Mouse (Mus musculus) limb, embryonic 10.5 days (tissue): ENCODE data around the gene Ehf. TPM values are rescaled to one million over a fixed set of nuclear protein-coding genes. Genes with fewer than 3 reads are reported as not detected.

Source experiments
- DNase-seq: peaks from one replicate; pipeline ENCODE4 v3.0.0-alpha.2; 2017; ENCODE audit warnings: low spot score
- H3K27ac ChIP-seq: fragments of 300-500 bp; sonication (generic); 2 replicates; pipeline ENCODE4 v1.5.1; 2016; ENCODE audit warnings: mild to moderate bottlenecking
- H3K27me3 ChIP-seq: fragments of 300-500 bp; sonication (generic); 2 replicates; pipeline ENCODE4 v1.6.1; 2016; ENCODE audit warnings: low read depth, mild to moderate bottlenecking; ENCODE audit not compliant: poor library complexity, severe bottlenecking
- H3K36me3 ChIP-seq: fragments of 300-500 bp; sonication (generic); 2 replicates; pipeline ENCODE4 v1.6.1; 2016; ENCODE audit warnings: mild to moderate bottlenecking, moderate library complexity
- H3K4me1 ChIP-seq: fragments of 300-500 bp; sonication (generic); 2 replicates; pipeline ENCODE4 v1.6.1; 2016
- H3K4me3 ChIP-seq: fragments of 300-500 bp; sonication (generic); 2 replicates; pipeline ENCODE4 v1.5.1; 2016; ENCODE audit warnings: mild to moderate bottlenecking, moderate library complexity
- H3K9me3 ChIP-seq: fragments of 300-500 bp; sonication (generic); replicated peaks from 2 replicates; pipeline ENCODE4 v1.6.1; 2016; ENCODE audit warnings: mild to moderate bottlenecking
- WGBS: fragments of 180-500 bp; shearing (Covaris S2); methylation state at CpG from one replicate; pipeline ENCODE4 v1.1.7; 2016; 5-methylcytosine and 5-hydroxymethylcytosine counted together
- polyA plus RNA-seq: library from polyadenylated mRNA; unstranded; fragments of >200 nt; fragmentation: Nextera tagmentation; extraction: Ambion mirVana; gene quantifications from 2 replicates; pipeline ENCODE4 v1.2.1, GENCODE M21; 2016

Ehf gene
- polyA plus RNA-seq, 1 experiment from 2014 or later = 0.06 TPM

- no peak for DNase-seq
- Histone ChIP-seq H3K27me3 (no peaks in the 10 kb centered on the region), H3K36me3 (no peaks in the 10 kb centered on the region), H3K4me1 (no peaks in the 10 kb centered on the region), H3K4me3 (no peak overlapping the region), H3K9me3 (no peaks in the 10 kb centered on the region), H3K27ac (no peak overlapping the region)
- 79% methylated on average over 5 of the region's 5 CpGs for WGBS
Observed at GRCm38 (mm10) chr2:103270556-103271160, 32.4 kb downstream of the Ehf start.

GRCm38 (mm10) chr2:103239086-103239485, 64.0 kb downstream of the Ehf start:
- H3K4me3 ChIP-seq = no peak overlapping the region
- no peak for DNase-seq
- H3K9me3 ChIP-seq = no peaks in the 10 kb centered on the region
- H3K27me3 ChIP-seq = no peaks in the 10 kb centered on the region
- H3K4me1 ChIP-seq = no peaks in the 10 kb centered on the region
- 95% methylated on average over 4 of the region's 4 CpGs for whole genome bisulfite sequencing
- H3K27ac ChIP-seq = no peak overlapping the region
- no peaks in the 10 kb centered on the region for H3K36me3 ChIP-seq

GRCm38 (mm10) chr2:103226781-103227180, 76.3 kb downstream of the Ehf start:
- Histone ChIP-seq H3K4me3 (no peak overlapping the region), H3K27me3 (no peaks in the 10 kb centered on the region), H3K27ac (no peak overlapping the region), H3K4me1 (no peaks in the 10 kb centered on the region), H3K9me3 (no peaks in the 10 kb centered on the region), H3K36me3 (no peaks in the 10 kb centered on the region)
- DNase-seq = no peak
- 94% methylated on average over 2 of the region's 2 CpGs for WGBS

GRCm38 (mm10) chr2:103220871-103221270, 82.2 kb downstream of the Ehf start:
- no peak for DNase-seq
- 83% methylated on average over 2 of the region's 2 CpGs for WGBS
- Histone ChIP-seq H3K9me3 (no peaks in the 10 kb centered on the region), H3K27ac (no peak overlapping the region), H3K36me3 (no peaks in the 10 kb centered on the region), H3K4me3 (no peak overlapping the region), H3K27me3 (no peaks in the 10 kb centered on the region), H3K4me1 (no peaks in the 10 kb centered on the region)

- Histone ChIP-seq H3K27ac (no peak overlapping the region), H3K27me3 (no peaks in the 10 kb centered on the region), H3K4me3 (no peak overlapping the region), H3K36me3 (no peaks in the 10 kb centered on the region), H3K4me1 (no peaks in the 10 kb centered on the region), H3K9me3 (no peaks in the 10 kb centered on the region)
- WGBS = 90% methylated on average over 4 of the region's 4 CpGs
- no peak for DNase-seq
Observed at GRCm38 (mm10) chr2:103218323-103218722, 84.8 kb downstream of the Ehf start.

- DNase-seq = no peak
- H3K4me1 ChIP-seq = no peaks in the 10 kb centered on the region
- no peaks in the 10 kb centered on the region for H3K36me3 ChIP-seq
- no peaks in the 10 kb centered on the region for H3K9me3 ChIP-seq
- no peak overlapping the region for H3K4me3 ChIP-seq
- H3K27me3 ChIP-seq = no peaks in the 10 kb centered on the region
- WGBS = 94% methylated on average over 4 of the region's 4 CpGs
- no peak overlapping the region for H3K27ac ChIP-seq
Observed at GRCm38 (mm10) chr2:103215801-103216200, 87.3 kb downstream of the Ehf start.

- no peak overlapping the region for H3K4me3 ChIP-seq
- 86% methylated on average over 8 of the region's 8 CpGs for WGBS
- H3K9me3 ChIP-seq = no peaks in the 10 kb centered on the region
- H3K27me3 ChIP-seq = no peaks in the 10 kb centered on the region
- no peak for DNase-seq
- H3K27ac ChIP-seq = no peak overlapping the region
- H3K36me3 ChIP-seq = no peaks in the 10 kb centered on the region
- H3K4me1 ChIP-seq = no peaks in the 10 kb centered on the region
Observed at GRCm38 (mm10) chr2:103214861-103215260, 88.2 kb downstream of the Ehf start.

GRCm38 (mm10) chr2:103213547-103213946, 89.5 kb downstream of the Ehf start:
- Histone ChIP-seq H3K27me3 (no peaks in the 10 kb centered on the region), H3K36me3 (no peaks in the 10 kb centered on the region), H3K9me3 (no peaks in the 10 kb centered on the region), H3K27ac (no peak overlapping the region), H3K4me3 (no peak overlapping the region), H3K4me1 (no peaks in the 10 kb centered on the region)
- 90% methylated on average over 1 of the region's 1 CpGs for WGBS
- no peak for DNase-seq

Other genes with a start within 250 kb of the Ehf start
- gene Pdhx, start 229.8 kb downstream of the Ehf start, polyA plus RNA-seq = 39.9 and 41.0 TPM in 2 replicates
- gene Apip, start 229.6 kb downstream of the Ehf start, polyA plus RNA-seq = 73.4 and 79.6 TPM in 2 replicates
- 0.23 TPM in 1 of 2 replicates, not detected in the other for gene Elf5, start 108.4 kb upstream of the Ehf start, polyA plus RNA-seq
- gene Cat, start 181.9 kb upstream of the Ehf start, polyA plus RNA-seq = 81.8 and 94.7 TPM in 2 replicates